Mouse (Mus musculus) CD4-positive, CD25-positive, alpha-beta regulatory T cell, adult 4 months (primary cell): ENCODE measurements around the gene Acp1. TPM values are rescaled to one million over a fixed set of nuclear protein-coding genes. Genes with fewer than 3 reads are reported as not detected.

Source experiments
- ATAC-seq: one replicate; pipeline ENCODE4 v1.8.0; 2017
- polyA plus RNA-seq, 2 experiments: library from polyadenylated mRNA; unstranded; fragments of 100-300 nt; shearing (Covaris generic); gene quantifications; one replicate each; pipeline ENCODE4 v1.2.1; 2017

The Acp1 gene
- polyA plus RNA-seq = 100 to 1,000 TPM in 1 of 2 experiments, 10 to 100 TPM in 1; 86.1 to 104 TPM

DNA sequence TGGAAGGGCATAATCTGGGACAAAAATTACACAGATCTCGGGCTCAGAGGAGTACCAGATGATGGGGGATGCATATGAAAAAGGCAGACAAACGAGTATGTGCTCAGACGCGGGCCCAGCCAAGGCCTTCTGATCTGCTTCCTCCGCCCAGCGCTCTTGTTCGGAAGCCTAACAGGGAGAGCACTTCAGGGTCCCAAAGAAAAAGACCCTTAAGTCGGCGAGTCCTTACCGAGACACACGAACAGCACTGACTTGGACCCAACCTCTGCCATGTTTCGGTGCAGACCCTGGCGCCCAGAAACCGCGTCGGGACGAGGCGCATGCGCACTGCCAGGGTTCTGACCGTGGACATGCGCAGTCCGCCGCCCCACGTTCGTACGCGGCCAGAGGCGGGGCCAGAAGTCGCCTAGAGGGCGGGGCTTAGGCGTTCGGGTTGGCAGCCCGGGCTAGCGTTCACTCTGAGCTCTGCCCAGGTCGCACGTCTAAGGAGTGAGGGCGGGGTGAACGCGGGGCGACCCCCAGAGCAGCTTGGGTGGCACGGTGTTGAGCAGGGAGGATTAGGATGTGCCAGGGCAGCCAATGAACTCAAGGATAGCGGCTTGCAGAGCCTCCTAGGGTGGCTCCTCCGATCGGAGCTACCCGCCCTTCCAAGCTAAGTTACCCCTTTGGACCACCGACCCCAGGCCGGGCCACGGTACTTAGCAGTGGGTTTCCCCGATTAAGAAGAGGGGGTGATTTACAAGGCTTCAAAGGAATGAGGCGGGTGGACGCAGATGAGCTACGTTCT, at the start of gene Acp1, which contains the start of gene Sh3yl1:
Acp1 (minus strand) TSS at position 329 of the 787 bp plus-strand sequence.
Sh3yl1 (plus strand) TSS at position 408 of the 787 bp plus-strand sequence.
- ATAC-seq = peak; percentile 92

- no peak for ATAC-seq
Observed at GRCm38 (mm10) chr12:30944197-30944596, 32.8 kb upstream of the Acp1 start.

DNA sequence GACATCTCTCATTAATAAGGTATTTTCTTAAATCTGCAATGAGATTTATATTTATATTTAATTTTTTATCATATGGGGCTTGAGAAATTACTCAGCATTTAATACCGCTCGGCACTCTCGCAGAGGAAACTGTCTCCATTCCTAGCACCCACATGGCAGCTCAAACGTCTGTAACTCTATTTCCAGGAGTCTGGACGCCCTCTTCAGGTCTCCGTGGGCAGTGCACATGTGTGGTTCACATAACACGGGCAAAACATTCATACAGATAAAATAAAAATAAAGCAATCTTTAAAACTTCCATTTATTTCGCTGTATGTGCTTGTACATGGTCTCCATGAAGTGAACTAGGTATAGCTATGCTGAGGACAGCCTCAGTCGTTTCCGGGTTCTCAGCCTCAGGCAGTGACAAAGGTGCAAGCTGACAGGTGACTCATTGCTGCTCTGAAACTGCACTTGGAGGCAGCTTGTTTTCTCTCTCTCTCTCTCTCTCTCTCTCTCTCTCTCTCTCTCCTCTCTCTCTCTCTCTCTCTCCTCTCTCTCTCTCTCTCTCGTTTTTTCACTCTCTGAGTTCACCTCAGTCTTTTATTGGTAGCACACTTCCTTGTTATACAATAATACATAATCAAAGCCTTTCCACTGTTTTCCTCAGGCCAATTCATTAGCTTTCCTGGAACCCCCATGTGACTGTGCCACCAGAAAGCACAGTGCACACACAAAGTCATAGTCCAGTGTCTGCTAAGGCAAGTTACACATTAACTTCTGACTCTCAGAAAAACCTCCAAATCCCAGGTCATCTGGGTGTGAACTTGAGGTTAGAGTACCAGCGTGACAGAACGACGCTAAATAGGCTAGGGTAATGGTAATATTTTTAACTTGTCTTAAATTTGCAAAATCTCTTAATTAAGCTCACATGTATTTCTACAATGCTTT, 31.9 kb upstream of the Acp1 start:
- ATAC-seq = no peak

GRCm38 (mm10) chr12:30936899-30937298, 25.5 kb upstream of the Acp1 start:
- ATAC-seq = no peak

DNA sequence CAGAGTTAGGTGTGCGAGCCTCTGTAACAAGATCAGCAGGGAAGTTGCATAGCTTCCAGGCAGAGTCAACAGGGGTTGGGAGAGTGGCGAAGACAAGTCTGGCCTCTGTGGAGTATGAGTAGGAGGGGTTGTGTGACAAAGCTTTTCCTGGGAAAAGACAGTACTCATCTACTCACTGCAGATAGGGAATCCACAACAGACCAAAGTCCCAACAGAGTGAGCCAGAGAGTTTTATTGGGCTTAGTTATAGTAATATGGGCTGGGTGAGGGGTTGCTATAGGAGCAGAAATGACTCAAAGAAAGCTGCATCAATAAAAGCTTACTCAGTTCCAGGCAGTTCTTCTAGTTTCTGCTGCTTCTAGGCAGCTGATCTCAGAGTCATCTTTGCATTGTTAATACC, 21.9 kb upstream of the Acp1 start:
- ATAC-seq = no peak

GRCm38 (mm10) chr12:30928182-30928581, 16.8 kb upstream of the Acp1 start:
- no peak for ATAC-seq

- no peak for ATAC-seq
Observed at GRCm38 (mm10) chr12:30922401-30922800, 11.0 kb upstream of the Acp1 start.

GRCm38 (mm10) chr12:30912840-30913239, 1.5 kb upstream of the Acp1 start:
- no peak for ATAC-seq

GRCm38 (mm10) chr12:30912048-30912381, 626 bp upstream of the Acp1 start:
- peak; percentile 28 for ATAC-seq

DNA sequence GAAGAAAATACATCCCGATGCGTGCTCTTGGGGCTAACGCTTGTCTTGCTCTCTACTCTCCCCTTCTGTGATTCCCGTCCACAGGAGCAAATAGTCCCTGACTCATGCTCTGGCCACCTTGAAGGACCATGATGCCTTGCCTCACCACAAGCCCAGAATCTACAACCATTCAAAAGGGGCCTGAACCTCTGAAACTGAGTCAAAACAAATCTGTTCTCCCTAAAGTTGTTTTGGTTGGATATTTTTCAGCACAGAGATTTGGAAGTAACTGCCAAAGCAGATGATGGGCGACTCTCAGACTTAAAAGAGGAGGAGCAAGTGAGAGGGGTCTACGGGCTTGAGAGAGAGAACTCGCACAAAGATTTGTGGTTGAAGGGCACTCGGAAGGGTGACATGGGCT, 529 bp downstream of the Acp1 start:
- no peak for ATAC-seq

- no peak for ATAC-seq
Observed at GRCm38 (mm10) chr12:30909881-30910280, 1.5 kb downstream of the Acp1 start.

DNA sequence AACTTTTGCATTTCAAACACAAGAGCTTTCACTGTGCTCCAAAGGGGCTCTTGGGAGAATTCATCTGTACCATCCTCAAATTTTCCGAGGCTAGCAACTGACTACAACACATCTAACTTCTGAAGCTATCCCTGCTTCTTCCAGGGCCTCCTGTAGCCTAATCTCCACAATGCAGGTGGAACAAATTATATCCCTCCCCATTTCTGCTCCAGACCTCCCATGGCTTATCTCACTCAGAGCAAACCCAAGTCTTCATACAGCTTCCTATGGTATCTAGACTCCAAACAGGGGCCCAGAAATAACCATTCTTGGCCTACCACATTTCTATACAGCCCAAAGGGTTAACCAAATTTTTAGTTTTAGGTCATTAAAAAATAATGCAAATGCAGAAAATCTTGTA, 2.7 kb downstream of the Acp1 start:
- no peak for ATAC-seq

DNA sequence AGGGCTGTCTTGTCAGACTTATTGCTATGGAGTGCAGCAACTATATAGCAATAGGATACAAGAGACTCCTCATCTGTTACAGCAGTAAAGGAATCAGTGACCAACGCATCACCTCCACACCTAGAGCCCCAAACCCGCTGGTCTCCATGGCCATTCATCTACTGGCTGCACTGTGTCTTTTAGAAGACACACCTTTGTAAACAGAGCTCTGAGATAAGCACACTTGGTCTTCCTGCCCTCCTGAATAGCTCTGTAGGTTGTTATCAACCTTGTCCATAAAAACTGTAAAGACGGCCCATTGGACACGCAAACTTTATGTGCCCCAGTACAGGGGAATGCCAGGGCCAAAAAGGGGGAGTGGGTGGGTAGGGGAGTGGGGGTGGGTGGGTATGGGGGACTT, 14.3 kb downstream of the Acp1 start:
- ATAC-seq = no peak

GRCm38 (mm10) chr12:30891438-30891837, 20.0 kb downstream of the Acp1 start:
- no peak for ATAC-seq

GRCm38 (mm10) chr12:30890067-30890466, 21.3 kb downstream of the Acp1 start:
- ATAC-seq = peak; percentile 64

- ATAC-seq = no peak
Observed at GRCm38 (mm10) chr12:30888003-30888402, 23.4 kb downstream of the Acp1 start.

DNA sequence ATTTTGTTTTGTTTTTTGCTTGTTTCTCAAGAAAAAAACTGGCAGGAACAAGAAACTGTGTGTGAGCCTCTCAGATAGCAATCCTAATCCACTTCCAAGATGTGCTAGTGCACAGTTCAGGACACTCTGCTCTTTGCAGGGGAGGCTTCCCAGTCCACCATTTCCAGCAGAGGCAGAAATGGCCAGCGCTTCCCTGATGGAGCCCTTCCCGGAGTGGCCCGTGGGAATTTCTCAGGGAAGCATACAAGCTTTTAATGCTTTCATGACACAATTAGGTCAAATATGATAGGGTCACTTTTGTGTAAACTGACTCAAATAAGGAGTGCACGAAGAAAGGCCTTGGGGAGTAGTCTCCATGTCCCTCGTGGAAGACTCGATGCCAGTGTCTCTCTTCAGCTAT, 25.5 kb downstream of the Acp1 start:
- ATAC-seq = no peak

- no peak for ATAC-seq
Observed at GRCm38 (mm10) chr12:30884622-30885230, 26.7 kb downstream of the Acp1 start.

GRCm38 (mm10) chr12:30883986-30884621, 27.3 kb downstream of the Acp1 start, which contains the start of gene Alkal2:
Alkal2 (plus strand) TSS chr12:30884322.
- ATAC-seq = no peak

GRCm38 (mm10) chr12:30883592-30883985, 27.8 kb downstream of the Acp1 start:
- ATAC-seq = no peak

DNA sequence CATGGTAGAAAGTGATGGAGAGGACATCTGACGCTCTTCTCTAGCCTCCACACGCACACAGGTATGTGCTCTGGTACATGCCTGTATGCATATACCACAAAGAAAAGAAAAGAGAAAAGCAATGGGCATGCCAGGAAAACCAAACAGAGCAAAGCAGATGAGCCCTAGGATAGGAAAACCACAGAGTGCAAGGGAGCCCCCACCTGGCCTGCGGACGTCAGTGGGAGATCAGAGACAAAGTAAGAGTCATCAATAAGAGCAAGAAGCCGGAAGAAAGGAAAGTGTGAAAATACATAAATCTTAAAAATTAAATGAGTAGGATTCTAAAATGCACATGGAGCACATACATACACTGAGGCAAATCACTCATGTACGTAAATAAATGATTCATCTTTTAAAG, 31.9 kb downstream of the Acp1 start:
- no peak for ATAC-seq

DNA sequence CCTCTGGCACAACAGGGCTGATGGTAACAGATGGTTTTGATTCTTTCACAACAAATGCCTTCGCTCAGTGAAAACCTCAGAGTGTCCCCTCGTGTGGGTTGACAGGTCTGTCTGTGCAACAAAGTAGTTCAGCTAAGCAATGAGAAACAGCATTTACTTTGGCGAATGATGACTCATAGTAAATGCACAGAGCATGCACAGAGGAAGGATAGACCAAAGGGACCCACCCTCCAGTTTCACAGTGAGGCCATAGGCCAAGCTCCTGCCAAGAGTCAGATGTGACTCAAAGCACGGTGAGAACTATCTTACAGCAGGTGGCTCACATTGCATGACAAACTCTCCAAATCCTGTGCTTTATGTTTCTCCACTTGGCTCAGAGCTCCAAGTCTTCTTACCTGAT, 45.6 kb downstream of the Acp1 start:
- ATAC-seq = no peak

GRCm38 (mm10) chr12:30864347-30864746, 47.0 kb downstream of the Acp1 start:
- ATAC-seq = no peak
